22 mouse cellular contexts compared by ENCODE assay signal in the genomic region with DNA sequence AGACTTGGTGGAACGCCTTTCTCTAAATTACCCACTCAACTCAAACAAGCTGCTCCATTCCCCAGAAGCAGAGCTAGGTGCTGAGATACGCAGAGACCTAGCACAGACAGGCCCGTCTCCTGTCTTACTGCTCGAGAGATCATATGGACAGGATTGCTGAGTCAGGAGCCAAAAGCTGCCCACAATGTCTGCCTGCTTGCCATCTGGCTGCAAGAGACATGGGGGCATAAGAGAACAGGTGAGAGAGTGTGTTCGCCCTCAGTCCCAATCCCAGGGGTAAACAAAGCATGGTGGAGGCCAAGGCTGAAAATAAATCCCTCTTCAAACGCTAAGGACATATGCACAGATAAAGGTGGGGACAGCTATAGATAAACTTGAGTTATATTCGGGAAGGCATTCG.
DNase-seq lines count a peak whose midpoint lies in the region; ATAC-seq and TF ChIP-seq lines count a peak whose summit lies in the region.
"Had no signal": no experiment of that assay in that cellular context is flagged by ENCODE, and none has a peak within 500 bp of the region (broad histone marks: within the 10 kb centered on the region; RNA-seq: fewer than 3 reads in every experiment).

No protein-coding gene starts in this region.

- no peak for DNase-seq in frontal cortex, postnatal 14 days (ENCODE audit: low spot score in 2 of 2)
- peak; percentile 14 to 23 for DNase-seq in left cerebral cortex, adult 18-20 months (ENCODE audit: low spot score in 2 of 2)
- DNase-seq in left cerebral cortex, adult 2 months (ENCODE audit: extremely low spot score in 1 of 2, low spot score in 2 of 2) = no peak
- peak; percentile 36 for DNase-seq in cerebellum, adult 8-10 months
- DNase-seq in cerebellum, postnatal 36 days = peak; percentile 38 to 50
- DNase-seq in embryo, embryonic 10.5 days (ENCODE audit: low spot score) = no peak
- DNase-seq: adrenal gland, postnatal 10 days; kidney, adult 11 months; kidney, postnatal 36 days; left cerebral cortex, postnatal 4 days; lung, postnatal 4 days had no signal

- intact Hi-C loops in left cerebral cortex, adult 2 months (cut with DNase I) = no loop called here

- H3K4me1 ChIP-seq in midbrain, embryonic 13.5 days (replicated peaks) = no peaks in the 10 kb centered on the region
- H3K4me1 ChIP-seq: forebrain, embryonic 13.5 days; limb, embryonic 15.5 days; liver, embryonic 15.5 days; midbrain, embryonic 15.5 days; neural tube, embryonic 15.5 days had no signal

- TF ChIP-seq CTCF in left cerebral cortex, adult 2 months (IDR thresholded peaks at IDR 0.05) = no peak

- H3K36me3 ChIP-seq in midbrain, embryonic 13.5 days = no peaks in the 10 kb centered on the region
- H3K36me3 ChIP-seq: heart, embryonic 15.5 days; kidney, embryonic 15.5 days; limb, embryonic 15.5 days; liver, embryonic 15.5 days; lung, embryonic 15.5 days; midbrain, embryonic 15.5 days; neural tube, embryonic 15.5 days had no signal

- H3K27ac ChIP-seq in left cerebral cortex, adult 2 months = no peak overlapping the region
- no peak overlapping the region for H3K27ac ChIP-seq in midbrain, embryonic 13.5 days
- H3K27ac ChIP-seq: forebrain, embryonic 13.5 days; kidney, embryonic 15.5 days; limb, embryonic 15.5 days; liver, embryonic 15.5 days; lung, embryonic 15.5 days; midbrain, embryonic 15.5 days; neural tube, embryonic 15.5 days had no signal

- no peak overlapping the region for H3K9ac ChIP-seq in midbrain, embryonic 13.5 days (replicated peaks)
- H3K9ac ChIP-seq: forebrain, embryonic 13.5 days; heart, embryonic 15.5 days; kidney, embryonic 15.5 days; limb, embryonic 15.5 days; liver, embryonic 15.5 days; lung, embryonic 15.5 days; midbrain, embryonic 15.5 days; neural tube, embryonic 15.5 days had no signal

- no peak overlapping the region for H3K4me3 ChIP-seq in left cerebral cortex, adult 2 months
- H3K4me3 ChIP-seq in midbrain, embryonic 13.5 days (replicated peaks) = no peak overlapping the region
- H3K4me3 ChIP-seq: forebrain, embryonic 13.5 days; heart, embryonic 15.5 days; kidney, embryonic 15.5 days; limb, embryonic 15.5 days; liver, embryonic 15.5 days; lung, embryonic 15.5 days; midbrain, embryonic 15.5 days; myocyte; neural tube, embryonic 15.5 days had no signal

- no peak overlapping the region for H3K4me2 ChIP-seq in midbrain, embryonic 13.5 days (replicated peaks)
- H3K4me2 ChIP-seq: forebrain, embryonic 13.5 days; heart, embryonic 15.5 days; kidney, embryonic 15.5 days; limb, embryonic 15.5 days; liver, embryonic 15.5 days; lung, embryonic 15.5 days; midbrain, embryonic 15.5 days; neural tube, embryonic 15.5 days had no signal

- ATAC-seq in frontal cortex, adult (ENCODE audit: low TSS enrichment) = peak; percentile 42
- no peak for ATAC-seq in midbrain, embryonic 13.5 days
- ATAC-seq: forebrain, embryonic 13.5 days; midbrain, embryonic 15.5 days had no signal

- WGBS in midbrain, embryonic 13.5 days = 88% methylated on average over 8 of the region's 8 CpGs

- no peaks in the 10 kb centered on the region for H3K9me3 ChIP-seq in midbrain, embryonic 13.5 days
- H3K9me3 ChIP-seq: forebrain, embryonic 13.5 days; heart, embryonic 15.5 days; kidney, embryonic 15.5 days; limb, embryonic 15.5 days; liver, embryonic 15.5 days; lung, embryonic 15.5 days; midbrain, embryonic 15.5 days; neural tube, embryonic 15.5 days had no signal

- H3K27me3 ChIP-seq in midbrain, embryonic 13.5 days = no peaks in the 10 kb centered on the region
- H3K27me3 ChIP-seq: forebrain, embryonic 13.5 days; heart, embryonic 15.5 days; kidney, embryonic 15.5 days; limb, embryonic 15.5 days; liver, embryonic 15.5 days; lung, embryonic 15.5 days; midbrain, embryonic 15.5 days; neural tube, embryonic 15.5 days had no signal

Comparison
In these comparisons a context has a peak if more than half of its experiments do, and no peak if none do; other contexts are left out.
1. DNase-seq: peak in left cerebral cortex, adult 18-20 months (2 of 2), cerebellum, adult 8-10 months (single experiment) and cerebellum, postnatal 36 days (2 of 2); none in frontal cortex, postnatal 14 days (0 of 2), left cerebral cortex, adult 2 months (0 of 2) and embryo, embryonic 10.5 days (single experiment).